Mouse (Mus musculus) adrenal gland, postnatal 25 days (tissue): Measurements from ENCODE around the gene Plxnc1. TPM values are rescaled to one million over a fixed set of nuclear protein-coding genes. Genes with fewer than 3 reads are reported as not detected.
A peak's percentile ranks its signal among the peaks of the same experiment; 100 is the strongest.

ENCODE experiments used
- DNase-seq: peaks from one replicate; pipeline ENCODE4 v3.0.0; 2021; ENCODE audit warnings: mixed read lengths
- total RNA-seq: library from RNA; stranded (reverse); gene quantifications from 2 replicates; pipeline ENCODE4 v1.2.3, GENCODE M21; 2021

The Plxnc1 gene
- total RNA-seq, 1 experiment from 2014 or later: 1.5 TPM

GRCm38 (mm10) chr10:94947915-94948675, 3.5 kb upstream of the Plxnc1 start:
- DNase-seq: no peak

- DNase-seq: no peak
Observed at GRCm38 (mm10) chr10:94947386-94947785, 2.8 kb upstream of the Plxnc1 start.

GRCm38 (mm10) chr10:94945206-94945711, 624 bp upstream of the Plxnc1 start:
- peak; percentile 31 for DNase-seq

GRCm38 (mm10) chr10:94943846-94944690, 567 bp downstream of the Plxnc1 start:
- DNase-seq: peak; percentile 62

- DNase-seq: peak; percentile 32
Observed at GRCm38 (mm10) chr10:94943401-94943845, 1.2 kb downstream of the Plxnc1 start.

- peak; percentile 19 for DNase-seq
Observed at GRCm38 (mm10) chr10:94942449-94943041, 2.1 kb downstream of the Plxnc1 start.

- no peak for DNase-seq
Observed at GRCm38 (mm10) chr10:94941551-94941950, 3.1 kb downstream of the Plxnc1 start.

GRCm38 (mm10) chr10:94940786-94941185, 3.8 kb downstream of the Plxnc1 start:
- no peak for DNase-seq

GRCm38 (mm10) chr10:94940061-94940460, 4.6 kb downstream of the Plxnc1 start:
- no peak for DNase-seq

GRCm38 (mm10) chr10:94938899-94939298, 5.7 kb downstream of the Plxnc1 start:
- DNase-seq: no peak

GRCm38 (mm10) chr10:94938320-94938719, 6.3 kb downstream of the Plxnc1 start:
- no peak for DNase-seq

- DNase-seq: no peak
Observed at GRCm38 (mm10) chr10:94935270-94935669, 9.4 kb downstream of the Plxnc1 start.

- DNase-seq: no peak
Observed at GRCm38 (mm10) chr10:94934151-94934614, 10.5 kb downstream of the Plxnc1 start.

GRCm38 (mm10) chr10:94931961-94932832, 12.4 kb downstream of the Plxnc1 start:
- DNase-seq: no peak

- DNase-seq: no peak
Observed at GRCm38 (mm10) chr10:94928164-94928563, 16.5 kb downstream of the Plxnc1 start.

- no peak for DNase-seq
Observed at GRCm38 (mm10) chr10:94926297-94926696, 18.3 kb downstream of the Plxnc1 start.

- DNase-seq: no peak
Observed at GRCm38 (mm10) chr10:94924878-94925277, 19.8 kb downstream of the Plxnc1 start.

- DNase-seq: no peak
Observed at GRCm38 (mm10) chr10:94924450-94924849, 20.2 kb downstream of the Plxnc1 start.

GRCm38 (mm10) chr10:94923337-94923762, 21.3 kb downstream of the Plxnc1 start:
- no peak for DNase-seq

GRCm38 (mm10) chr10:94922848-94923247, 21.8 kb downstream of the Plxnc1 start:
- DNase-seq: no peak

GRCm38 (mm10) chr10:94921751-94922150, 22.9 kb downstream of the Plxnc1 start:
- DNase-seq: no peak
